Mouse (Mus musculus) embryonic facial prominence, embryonic 14.5 days (tissue): ENCODE measurements around the gene Pdzd2. TPM values are rescaled to one million over a fixed set of nuclear protein-coding genes. Genes with fewer than 3 reads are reported as not detected.
A peak's percentile ranks its signal among the peaks of the same experiment; 100 is the strongest.
"Not testable (repeated sequence)": the region's sequence is repeated elsewhere in the genome, so short reads cannot be mapped to it uniquely, and the experiment has no call there.

ENCODE experiments used
- ATAC-seq: fragments of 200-750 bp; cut with Nextera tagmentation; 2 replicates; pipeline ENCODE4 v1.8.0; 2017; ENCODE audit warnings: low read depth, moderate number of reproducible peaks, moderate TSS enrichment
- DNase-seq: peaks from one replicate; pipeline ENCODE4 v3.0.0-alpha.2; 2015; ENCODE audit warnings: low spot score
- H3K27ac ChIP-seq: fragments of 300-500 bp; sonication (generic); replicated peaks from 2 replicates; pipeline ENCODE4 v1.5.1; 2014; ENCODE audit warnings: low read depth, mild to moderate bottlenecking, low read length, moderate library complexity
- H3K27me3 ChIP-seq: fragments of 300-500 bp; sonication (generic); replicated peaks from 2 replicates; pipeline ENCODE4 v1.6.1; 2014; ENCODE audit warnings: low read length; ENCODE audit not compliant: control insufficient read depth, insufficient read depth
- H3K36me3 ChIP-seq: fragments of 300-500 bp; sonication (generic); 2 replicates; pipeline ENCODE4 v1.6.1; 2014; ENCODE audit warnings: low read length, mixed read lengths; ENCODE audit not compliant: control insufficient read depth, insufficient read depth
- H3K4me1 ChIP-seq: fragments of 300-500 bp; sonication (generic); 2 replicates; pipeline ENCODE4 v1.6.1; 2014; ENCODE audit warnings: antibody characterized with exemption, low read length; ENCODE audit not compliant: control insufficient read depth, insufficient read depth
- H3K4me2 ChIP-seq: fragments of 300-500 bp; sonication (generic); 2 replicates; pipeline ENCODE4 v1.6.1; 2014; ENCODE audit warnings: low read depth, mild to moderate bottlenecking, low read length, moderate library complexity, mixed read lengths
- H3K4me3 ChIP-seq: fragments of 300-500 bp; sonication (generic); 2 replicates; pipeline ENCODE4 v1.5.1; 2014; ENCODE audit warnings: low read depth, mild to moderate bottlenecking, low read length
- H3K9ac ChIP-seq: fragments of 300-500 bp; sonication (generic); 2 replicates; pipeline ENCODE4 v1.6.1; 2014; ENCODE audit warnings: low read depth, mild to moderate bottlenecking, low read length, moderate library complexity, mixed read lengths
- H3K9me3 ChIP-seq: fragments of 300-500 bp; sonication (generic); 2 replicates; pipeline ENCODE4 v1.6.1; 2016; ENCODE audit warnings: low read length; ENCODE audit not compliant: control insufficient read depth
- WGBS: fragments of 180-500 bp; shearing (Covaris S2); extraction: QIAGEN DNeasy Blood & Tissue Kit; methylation state at CpG from one replicate; pipeline ENCODE4 v1.1.7; 2014; 5-methylcytosine and 5-hydroxymethylcytosine counted together
- polyA plus RNA-seq: library from polyadenylated mRNA; unstranded; fragments of >200 nt; fragmentation: Nextera tagmentation; extraction: Ambion mirVana; gene quantifications from 2 replicates; pipeline ENCODE4 v1.2.1, GENCODE M21; 2014

Pdzd2 gene
- polyA plus RNA-seq, 1 experiment from 2014 or later, result 28.0 TPM

- Histone ChIP-seq H3K27me3 (no peaks in the 10 kb centered on the region), H3K4me1 (peaks cover 3% of the 10 kb centered on the region; the same call in 1 of the 2 replicates), H3K9me3 (no peaks in the 10 kb centered on the region), H3K36me3 (peaks cover 20% of the 10 kb centered on the region), H3K27ac (no peak overlapping the region), H3K4me2 (no peak overlapping the region), H3K9ac (no peak overlapping the region), H3K4me3 (no peak overlapping the region)
- ATAC-seq (no peak), DNase-seq (no peak)
- WGBS, result 85% methylated on average over 11 of the region's 11 CpGs
Observed at GRCm38 (mm10) chr15:12368357-12368756, 371.4 kb downstream of the Pdzd2 start.

DNA sequence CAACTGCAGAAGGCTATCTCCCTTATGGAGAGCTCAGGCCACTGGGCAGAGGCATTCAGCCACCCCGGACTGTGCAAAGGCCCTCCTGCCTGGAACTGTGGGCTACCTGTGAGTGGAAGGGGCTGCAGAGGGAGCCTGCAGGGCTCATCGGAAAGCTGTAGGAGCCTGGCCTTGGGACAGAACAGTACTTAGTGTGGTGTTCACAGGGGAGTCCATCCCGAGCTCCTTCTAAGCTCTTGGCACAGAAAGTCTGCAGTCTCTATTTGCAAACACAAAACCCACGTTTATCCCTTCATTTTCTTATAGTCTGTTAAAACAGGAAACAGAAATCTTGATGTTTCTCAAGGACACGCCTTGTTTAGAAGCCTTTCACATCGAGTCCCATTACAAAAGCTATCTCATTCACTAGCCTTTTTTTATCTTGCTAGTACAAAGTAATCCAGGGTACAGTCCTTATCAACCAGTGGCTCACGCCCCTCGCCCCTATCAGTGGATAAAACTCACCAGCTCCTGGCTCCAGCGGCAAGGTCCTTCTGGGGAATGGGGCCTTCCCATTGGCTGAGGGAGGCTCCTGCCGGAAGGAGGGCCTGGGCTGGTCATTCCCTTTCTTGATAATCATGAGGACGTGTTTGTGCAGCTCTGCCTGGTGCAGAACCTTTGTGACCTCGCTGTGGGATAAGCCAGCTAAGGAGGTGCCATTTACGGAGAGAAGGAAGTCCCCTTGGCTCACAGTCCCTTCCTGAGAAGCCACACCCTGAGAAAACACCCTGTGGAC is 372.2 kb downstream of the Pdzd2 start:
- ATAC-seq (no peak), DNase-seq (no peak)
- H3K27me3 ChIP-seq, result no peaks in the 10 kb centered on the region
- H3K4me1 ChIP-seq, result peaks cover 3% of the 10 kb centered on the region; the same call in 1 of the 2 replicates
- WGBS, result 62% methylated on average over 13 of the region's 13 CpGs
- no peak overlapping the region for H3K4me3 ChIP-seq
- H3K4me2 ChIP-seq, result no peak overlapping the region
- no peaks in the 10 kb centered on the region for H3K9me3 ChIP-seq
- H3K27ac ChIP-seq, result no peak overlapping the region
- peaks cover 21% of the 10 kb centered on the region for H3K36me3 ChIP-seq
- no peak overlapping the region for H3K9ac ChIP-seq

DNA sequence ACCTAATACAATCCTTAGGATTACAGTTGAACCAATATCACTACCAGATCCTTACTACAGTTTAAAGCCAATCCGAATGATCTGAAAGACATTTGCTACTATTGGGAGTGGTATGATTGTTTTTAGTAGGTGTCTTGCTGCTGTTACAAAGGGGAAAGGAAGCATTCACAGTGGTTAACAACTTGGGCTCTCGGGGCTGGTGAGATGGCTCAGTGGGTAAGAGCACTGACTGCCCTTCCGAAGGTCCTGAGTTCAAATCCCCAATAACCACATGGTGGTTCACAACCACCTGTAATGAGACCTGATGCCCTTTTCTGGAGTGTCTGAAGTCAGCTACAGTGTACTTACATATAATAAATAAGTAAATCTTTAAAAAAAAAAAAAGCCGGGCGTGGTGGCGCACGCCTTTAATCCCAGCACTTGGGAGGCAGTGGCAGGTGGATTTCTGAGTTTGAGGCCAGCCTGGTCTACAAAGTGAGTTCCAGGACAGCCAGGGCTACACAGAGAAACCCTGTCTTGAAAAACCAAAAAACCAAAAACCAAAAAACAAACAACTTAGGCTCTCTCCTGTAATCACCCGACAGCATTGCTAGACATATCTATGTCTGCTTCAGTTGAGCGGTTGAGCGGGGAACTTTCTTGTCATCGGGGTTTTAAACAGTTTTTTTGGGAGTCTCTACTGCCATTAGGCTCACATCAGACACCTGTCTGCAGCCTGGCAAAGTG is 373.0 kb downstream of the Pdzd2 start:
- H3K4me2 ChIP-seq, ATAC-seq, H3K4me3 ChIP-seq, H3K9me3 ChIP-seq, H3K4me1 ChIP-seq, DNase-seq, H3K27ac ChIP-seq, H3K27me3 ChIP-seq, H3K9ac ChIP-seq: not testable (repeated sequence)
- 91% methylated on average over 11 of the region's 11 CpGs for WGBS
- H3K36me3 ChIP-seq, result peaks cover 14% of the 10 kb centered on the region

DNA sequence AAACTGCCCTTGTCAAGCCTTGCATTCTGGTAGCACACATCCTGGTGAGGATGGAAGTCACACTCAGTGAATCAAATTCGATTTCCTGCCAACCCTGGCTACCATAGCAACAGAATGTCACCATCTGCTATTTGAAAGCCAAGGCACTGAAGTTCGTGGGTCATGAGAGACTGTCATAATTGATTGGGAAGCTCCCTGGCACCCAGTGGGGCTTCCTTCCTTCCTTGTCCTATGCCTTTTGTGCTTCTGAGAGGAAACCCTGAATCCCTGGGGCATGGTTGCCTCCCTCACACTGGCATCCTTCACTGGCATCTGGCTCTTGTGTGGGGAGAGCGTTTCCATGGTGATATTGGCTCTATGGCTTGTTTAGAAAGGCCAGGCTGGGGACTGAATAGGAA is 373.7 kb downstream of the Pdzd2 start:
- 41% methylated on average over 3 of the region's 3 CpGs for WGBS
- ATAC-seq (peak; percentile 54; the same call in 1 of the 2 replicates), DNase-seq (peak; percentile 54)
- H3K4me1 ChIP-seq, result no peaks in the 10 kb centered on the region
- no peak overlapping the region for H3K9ac ChIP-seq
- H3K36me3 ChIP-seq, result peaks cover 17% of the 10 kb centered on the region
- H3K27me3 ChIP-seq, result no peaks in the 10 kb centered on the region
- H3K9me3 ChIP-seq, result no peaks in the 10 kb centered on the region
- H3K4me2 ChIP-seq, result no peak overlapping the region
- H3K27ac ChIP-seq, result no peak overlapping the region
- no peak overlapping the region for H3K4me3 ChIP-seq

DNA sequence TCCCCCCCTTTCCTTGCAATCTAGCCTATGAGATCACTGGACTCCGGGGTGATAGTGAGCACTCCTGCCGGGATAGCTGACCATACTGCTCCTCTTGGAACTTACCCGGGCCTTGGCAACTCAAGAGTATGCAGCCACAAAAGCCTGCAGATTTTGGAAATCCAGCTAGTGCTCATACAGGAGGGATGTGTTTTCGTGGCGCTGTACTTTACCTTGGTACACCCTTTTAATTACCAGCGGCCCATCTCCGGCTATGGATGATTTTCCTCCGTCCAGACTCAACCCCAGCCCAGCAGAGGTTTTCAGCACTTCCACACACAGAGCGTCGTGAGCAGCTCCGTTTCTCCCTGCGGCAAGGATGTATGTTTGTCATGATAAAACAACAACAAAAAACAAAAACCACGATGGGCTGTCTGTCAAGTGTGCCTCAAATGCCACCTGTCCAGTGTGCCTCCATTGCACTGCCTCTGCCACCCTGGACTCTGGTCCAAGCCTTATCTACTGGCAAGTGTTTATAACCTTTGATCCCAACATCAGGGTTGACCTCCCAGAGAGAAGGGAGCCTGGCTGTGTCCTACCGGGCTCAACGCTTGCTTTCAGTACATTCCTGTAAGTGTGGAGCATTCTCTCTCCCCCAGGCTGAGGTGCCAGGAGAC is 374.2 kb downstream of the Pdzd2 start:
- H3K27ac ChIP-seq, result no peak overlapping the region
- peaks cover 21% of the 10 kb centered on the region for H3K36me3 ChIP-seq
- DNase-seq (no peak), ATAC-seq (no peak)
- WGBS, result 80% methylated on average over 15 of the region's 15 CpGs
- H3K4me1 ChIP-seq, result no peaks in the 10 kb centered on the region
- no peak overlapping the region for H3K4me3 ChIP-seq
- H3K4me2 ChIP-seq, result no peak overlapping the region
- H3K9ac ChIP-seq, result no peak overlapping the region
- no peaks in the 10 kb centered on the region for H3K9me3 ChIP-seq
- H3K27me3 ChIP-seq, result no peaks in the 10 kb centered on the region

DNA sequence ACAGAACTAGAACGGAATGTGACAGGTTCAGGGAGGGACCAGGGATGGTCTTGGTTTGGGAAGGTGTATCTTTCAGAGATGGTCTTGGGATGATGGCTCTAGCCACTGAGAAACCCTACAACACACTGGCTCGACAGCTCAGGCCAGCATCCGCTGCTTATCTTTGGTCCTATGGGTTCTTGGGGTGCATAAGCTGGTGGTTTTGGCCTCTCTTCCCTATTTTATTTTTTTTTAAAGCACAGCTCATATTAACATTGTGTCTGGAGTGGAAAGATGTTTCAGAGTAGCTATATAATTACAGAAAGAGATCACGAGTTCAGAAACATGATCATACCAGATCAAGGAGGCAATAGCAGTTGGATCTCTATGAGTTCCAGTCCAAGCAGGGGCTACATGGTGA is 375.6 kb downstream of the Pdzd2 start:
- Histone ChIP-seq H3K4me2 (no peak overlapping the region), H3K27me3 (no peaks in the 10 kb centered on the region), H3K9ac (no peak overlapping the region), H3K9me3 (no peaks in the 10 kb centered on the region), H3K4me1 (no peaks in the 10 kb centered on the region), H3K36me3 (peaks cover 21% of the 10 kb centered on the region), H3K27ac (no peak overlapping the region), H3K4me3 (no peak overlapping the region)
- 77% methylated on average over 4 of the region's 4 CpGs for WGBS
- DNase-seq, result no peak
- no peak for ATAC-seq

DNA sequence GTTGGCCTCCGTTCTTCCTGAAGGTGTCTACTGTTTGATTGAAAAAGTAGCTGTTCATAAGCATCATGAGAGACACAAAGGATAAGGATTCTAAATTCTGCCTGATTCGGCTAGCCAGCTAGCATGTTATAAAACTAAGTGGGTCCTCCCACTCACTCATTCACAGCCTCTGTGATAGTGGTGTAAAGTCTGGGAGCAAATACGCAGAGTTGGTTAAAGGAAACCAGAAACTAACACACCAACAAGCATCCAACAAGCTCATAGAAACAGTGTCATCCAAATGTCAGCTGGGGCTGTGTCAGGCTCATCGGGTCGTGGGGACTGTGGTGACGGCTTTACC is 377.1 kb downstream of the Pdzd2 start:
- DNase-seq, result no peak
- H3K4me2 ChIP-seq, result no peak overlapping the region
- ATAC-seq, result no peak
- no peaks in the 10 kb centered on the region for H3K27me3 ChIP-seq
- no peaks in the 10 kb centered on the region for H3K4me1 ChIP-seq
- no peak overlapping the region for H3K4me3 ChIP-seq
- H3K27ac ChIP-seq, result no peak overlapping the region
- 89% methylated on average over 6 of the region's 6 CpGs for WGBS
- H3K36me3 ChIP-seq, result peaks cover 16% of the 10 kb centered on the region
- H3K9me3 ChIP-seq, result no peaks in the 10 kb centered on the region
- no peak overlapping the region for H3K9ac ChIP-seq

DNA sequence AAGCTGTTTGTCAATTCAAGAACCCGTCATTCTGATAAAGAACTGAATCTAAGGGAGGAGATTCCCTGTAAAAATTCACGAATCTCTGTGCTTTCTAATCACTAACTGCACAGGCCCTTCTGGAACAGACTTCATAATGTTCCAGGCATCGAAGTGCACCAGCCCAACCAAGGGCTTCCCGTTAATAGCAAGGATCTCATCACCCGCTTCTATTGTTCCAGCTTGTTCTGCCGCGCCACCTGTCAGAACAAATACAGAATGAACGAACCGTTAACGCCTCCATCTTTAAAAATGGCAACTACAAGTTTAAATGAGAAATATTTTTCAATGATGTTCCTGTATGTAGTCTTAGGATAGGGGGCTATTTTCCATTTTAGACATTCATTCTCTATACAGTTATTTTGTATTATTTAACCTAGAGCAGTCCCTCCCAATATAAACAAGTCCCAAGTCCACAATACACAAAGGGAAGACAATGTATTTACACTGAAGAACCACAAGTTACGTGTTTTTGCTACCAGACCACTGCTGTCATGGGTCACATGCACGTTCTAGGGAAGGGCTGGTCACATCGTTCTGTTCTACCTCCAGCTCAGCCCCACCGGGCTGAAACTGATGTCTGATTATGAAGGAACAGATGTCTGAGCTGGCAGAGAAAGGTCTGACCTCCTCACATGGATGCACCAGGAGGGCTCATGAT is 377.6 kb downstream of the Pdzd2 start:
- Histone ChIP-seq H3K4me3 (no peak overlapping the region), H3K9me3 (no peaks in the 10 kb centered on the region), H3K27ac (no peak overlapping the region), H3K27me3 (no peaks in the 10 kb centered on the region), H3K9ac (0 out of 2 replicates have a peak overlapping the region, but pooled peaks have one; percentile 10), H3K36me3 (peaks cover 16% of the 10 kb centered on the region), H3K4me2 (no peak overlapping the region), H3K4me1 (no peaks in the 10 kb centered on the region)
- WGBS, result 89% methylated on average over 14 of the region's 14 CpGs
- ATAC-seq, result no peak
- no peak for DNase-seq
